Mouse (Mus musculus) midbrain, embryonic 11.5 days (tissue): ENCODE results near the gene Il13. TPM values are rescaled to one million over a fixed set of nuclear protein-coding genes. Genes with fewer than 3 reads are reported as not detected.

Experiments used
- ATAC-seq: fragments of 200-750 bp; cut with Nextera tagmentation; 2 replicates; pipeline ENCODE4 v1.8.0; 2017; ENCODE audit warnings: moderate TSS enrichment, moderate library complexity; ENCODE audit not compliant: low FRiP score
- DNase-seq: peaks from one replicate; pipeline ENCODE4 v3.0.0; 2015; ENCODE audit warnings: low spot score; ENCODE audit errors: missing footprints
- H3K27ac ChIP-seq: fragments of 300-500 bp; sonication (generic); 2 replicates; pipeline ENCODE4 v1.5.1; 2014; ENCODE audit warnings: low read depth, low read length
- H3K27me3 ChIP-seq: fragments of 300-500 bp; sonication (generic); 2 replicates; pipeline ENCODE4 v1.6.1; 2014; ENCODE audit warnings: mild to moderate bottlenecking, low read length, moderate library complexity, mixed read lengths; ENCODE audit not compliant: control insufficient read depth, insufficient read depth
- H3K36me3 ChIP-seq: fragments of 300-500 bp; sonication (generic); 2 replicates; pipeline ENCODE4 v1.6.1; 2014; ENCODE audit warnings: mild to moderate bottlenecking, low read length, moderate library complexity, mixed read lengths; ENCODE audit not compliant: control insufficient read depth, insufficient read depth
- H3K4me1 ChIP-seq: fragments of 300-500 bp; sonication (generic); 2 replicates; pipeline ENCODE4 v1.6.1; 2014; ENCODE audit warnings: low read length; ENCODE audit not compliant: control insufficient read depth, insufficient read depth
- H3K4me2 ChIP-seq: fragments of 300-500 bp; sonication (generic); 2 replicates; pipeline ENCODE4 v1.6.1; 2014; ENCODE audit warnings: mild to moderate bottlenecking, moderate library complexity
- H3K4me3 ChIP-seq: fragments of 300-500 bp; sonication (generic); 2 replicates; pipeline ENCODE4 v1.5.1; 2014; ENCODE audit warnings: low read depth, low read length
- H3K9ac ChIP-seq: fragments of 300-500 bp; sonication (generic); 2 replicates; pipeline ENCODE4 v1.6.1; 2014; ENCODE audit warnings: low read length
- H3K9me3 ChIP-seq: fragments of 300-500 bp; sonication (generic); 2 replicates; pipeline ENCODE4 v1.6.1; 2016; ENCODE audit warnings: low read length; ENCODE audit not compliant: control insufficient read depth
- WGBS: fragments of 180-500 bp; shearing (Covaris S2); extraction: QIAGEN DNeasy Blood & Tissue Kit; methylation state at CpG from one replicate; pipeline ENCODE4 v1.1.7; 2014; 5-methylcytosine and 5-hydroxymethylcytosine counted together
- polyA plus RNA-seq: library from polyadenylated mRNA; unstranded; fragments of >200 nt; fragmentation: Nextera tagmentation; extraction: Ambion mirVana; gene quantifications from 2 replicates; pipeline ENCODE4 v1.2.1, GENCODE M21; 2014

Gene Il13
- polyA plus RNA-seq, 1 experiment from 2014 or later, result not detected

- no peak overlapping the region for H3K27ac ChIP-seq
- peaks cover 8% of the 10 kb centered on the region for H3K4me1 ChIP-seq
- H3K4me2 ChIP-seq, result no peak overlapping the region
- H3K9me3 ChIP-seq, result no peaks in the 10 kb centered on the region
- no peaks in the 10 kb centered on the region for H3K36me3 ChIP-seq
- no peaks in the 10 kb centered on the region for H3K27me3 ChIP-seq
- WGBS, result 70% methylated on average over 6 of the region's 6 CpGs
- no peak for ATAC-seq
- DNase-seq, result no peak
- H3K4me3 ChIP-seq, result no peak overlapping the region
- H3K9ac ChIP-seq, result no peak overlapping the region
These were observed 25.3 kb downstream of the Il13 start for GRCm38 (mm10) chr11:53609231-53609630.

- WGBS, result 7% methylated on average over 12 of the region's 12 CpGs
- Histone ChIP-seq H3K27me3 (no peaks in the 10 kb centered on the region), H3K27ac (no peak overlapping the region), H3K4me2 (peak overlapping the region; percentile 29; the same call in 1 of the 2 replicates), H3K9me3 (no peaks in the 10 kb centered on the region), H3K9ac (no peak overlapping the region), H3K4me1 (peaks cover 8% of the 10 kb centered on the region), H3K36me3 (0 out of 2 replicates have a peak, but pooled peaks cover 4% of the 10 kb centered on the region), H3K4me3 (no peak overlapping the region)
- ATAC-seq (no peak), DNase-seq (peak; percentile 85)
These were observed 28.9 kb downstream of the Il13 start for GRCm38 (mm10) chr11:53605609-53606008.

- DNase-seq, result no peak
- 0 out of 2 replicates have a peak, but pooled peaks cover 5% of the 10 kb centered on the region for H3K36me3 ChIP-seq
- no peak overlapping the region for H3K9ac ChIP-seq
- H3K27ac ChIP-seq, result no peak overlapping the region
- no peak overlapping the region for H3K4me2 ChIP-seq
- H3K9me3 ChIP-seq, result no peaks in the 10 kb centered on the region
- H3K27me3 ChIP-seq, result no peaks in the 10 kb centered on the region
- ATAC-seq, result no peak
- peaks cover 8% of the 10 kb centered on the region for H3K4me1 ChIP-seq
- WGBS, result 93% methylated on average over 3 of the region's 3 CpGs
- H3K4me3 ChIP-seq, result no peak overlapping the region
These were observed 29.5 kb downstream of the Il13 start for GRCm38 (mm10) chr11:53604983-53605382.

- H3K4me1 ChIP-seq, result no peaks in the 10 kb centered on the region
- H3K27ac ChIP-seq, result no peak overlapping the region
- 90% methylated on average over 5 of the region's 5 CpGs for WGBS
- peaks cover 14% of the 10 kb centered on the region for H3K36me3 ChIP-seq
- no peak overlapping the region for H3K9ac ChIP-seq
- ATAC-seq (no peak), DNase-seq (no peak)
- no peaks in the 10 kb centered on the region for H3K9me3 ChIP-seq
- no peak overlapping the region for H3K4me2 ChIP-seq
- H3K27me3 ChIP-seq, result no peaks in the 10 kb centered on the region
- H3K4me3 ChIP-seq, result no peak overlapping the region
These were observed 43.4 kb downstream of the Il13 start for GRCm38 (mm10) chr11:53591116-53591515.

- H3K4me2 ChIP-seq, result no peak overlapping the region
- no peak overlapping the region for H3K9ac ChIP-seq
- H3K4me1 ChIP-seq, result no peaks in the 10 kb centered on the region
- WGBS, result 41% methylated on average over 15 of the region's 15 CpGs
- no peak overlapping the region for H3K27ac ChIP-seq
- no peak overlapping the region for H3K4me3 ChIP-seq
- DNase-seq (peak; percentile 94), ATAC-seq (no peak)
- H3K36me3 ChIP-seq, result peaks cover 17% of the 10 kb centered on the region
- no peaks in the 10 kb centered on the region for H3K27me3 ChIP-seq
- H3K9me3 ChIP-seq, result no peaks in the 10 kb centered on the region
These were observed 44.1 kb downstream of the Il13 start for GRCm38 (mm10) chr11:53590368-53590768.

DNA sequence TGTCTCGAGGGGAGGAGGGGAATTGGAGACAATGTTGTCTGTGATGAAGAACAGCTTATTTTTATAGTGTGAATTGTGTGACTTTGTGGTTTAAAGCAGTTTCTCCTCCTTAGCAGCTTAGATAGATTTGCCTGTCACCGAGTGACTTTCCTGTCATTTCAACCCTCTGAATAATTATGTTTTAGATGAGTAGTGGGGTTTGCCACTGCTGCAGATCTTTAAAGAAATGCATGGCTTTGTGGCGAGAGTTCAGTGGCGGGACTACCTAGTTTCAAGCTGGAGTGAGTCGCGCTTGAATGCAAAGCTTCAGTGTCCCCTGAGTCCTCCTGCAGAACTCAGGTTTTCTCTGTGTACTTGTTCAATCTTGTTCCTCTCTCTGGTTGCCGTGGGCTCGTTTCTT is 46.2 kb downstream of the Il13 start:
- 77% methylated on average over 8 of the region's 8 CpGs for WGBS
- H3K4me2 ChIP-seq, result no peak overlapping the region
- no peaks in the 10 kb centered on the region for H3K9me3 ChIP-seq
- no peak overlapping the region for H3K9ac ChIP-seq
- H3K27me3 ChIP-seq, result no peaks in the 10 kb centered on the region
- no peak overlapping the region for H3K27ac ChIP-seq
- H3K36me3 ChIP-seq, result 0 out of 2 replicates have a peak, but pooled peaks cover 2% of the 10 kb centered on the region
- no peaks in the 10 kb centered on the region for H3K4me1 ChIP-seq
- DNase-seq (no peak), ATAC-seq (no peak)
- no peak overlapping the region for H3K4me3 ChIP-seq

DNA sequence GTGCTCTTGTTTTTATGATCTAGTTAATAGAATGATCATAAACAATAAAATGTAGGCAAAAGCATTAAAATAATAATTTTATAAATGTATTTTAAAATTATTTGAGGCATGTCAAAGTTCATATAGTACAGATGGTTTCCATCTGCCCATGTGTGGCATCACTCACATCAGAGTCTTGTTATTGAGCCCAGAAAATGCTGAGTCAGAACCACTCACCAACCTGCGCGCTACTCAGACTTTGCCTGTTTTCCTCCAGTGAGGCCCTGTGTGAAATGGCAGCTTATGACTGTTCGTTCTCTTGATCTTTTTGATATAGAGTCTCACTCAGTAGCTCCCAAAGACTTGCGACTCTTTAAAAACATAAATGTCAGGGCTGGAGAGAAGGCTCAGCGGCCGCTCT is 49.0 kb downstream of the Il13 start:
- H3K4me3 ChIP-seq, result no peak overlapping the region
- no peaks in the 10 kb centered on the region for H3K27me3 ChIP-seq
- H3K36me3 ChIP-seq, result peaks cover 8% of the 10 kb centered on the region; the same call in 1 of the 2 replicates
- no peak overlapping the region for H3K9ac ChIP-seq
- no peaks in the 10 kb centered on the region for H3K9me3 ChIP-seq
- H3K4me1 ChIP-seq, result no peaks in the 10 kb centered on the region
- ATAC-seq, result no peak
- H3K4me2 ChIP-seq, result no peak overlapping the region
- 93% methylated on average over 6 of the region's 6 CpGs for WGBS
- no peak overlapping the region for H3K27ac ChIP-seq
- no peak for DNase-seq

DNA sequence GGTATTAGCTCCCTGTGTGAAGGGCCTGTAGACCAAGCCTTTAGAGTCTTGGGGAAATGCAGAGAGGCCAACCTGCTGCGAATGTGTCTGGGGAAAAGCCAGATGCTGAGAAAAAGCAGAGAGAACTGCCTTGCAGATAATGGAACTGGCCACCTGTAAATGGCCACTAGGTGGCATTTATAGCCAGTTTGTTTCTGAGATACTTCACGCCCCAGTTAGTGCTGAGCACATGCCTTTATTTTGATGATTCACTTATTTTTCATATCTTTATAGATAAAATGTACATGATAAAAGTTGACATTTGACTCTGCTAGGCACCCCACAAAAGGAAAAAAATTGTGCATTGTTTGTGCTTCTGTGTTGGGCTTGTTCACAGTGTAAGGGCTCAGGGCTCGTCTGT is 49.7 kb downstream of the Il13 start:
- H3K4me2 ChIP-seq, result no peak overlapping the region
- DNase-seq (peak; percentile 85), ATAC-seq (no peak)
- peaks cover 8% of the 10 kb centered on the region; the same call in 1 of the 2 replicates for H3K36me3 ChIP-seq
- no peak overlapping the region for H3K9ac ChIP-seq
- no peak overlapping the region for H3K4me3 ChIP-seq
- no peaks in the 10 kb centered on the region for H3K27me3 ChIP-seq
- WGBS, result 67% methylated on average over 3 of the region's 3 CpGs
- no peaks in the 10 kb centered on the region for H3K9me3 ChIP-seq
- H3K4me1 ChIP-seq, result no peaks in the 10 kb centered on the region
- no peak overlapping the region for H3K27ac ChIP-seq

DNA sequence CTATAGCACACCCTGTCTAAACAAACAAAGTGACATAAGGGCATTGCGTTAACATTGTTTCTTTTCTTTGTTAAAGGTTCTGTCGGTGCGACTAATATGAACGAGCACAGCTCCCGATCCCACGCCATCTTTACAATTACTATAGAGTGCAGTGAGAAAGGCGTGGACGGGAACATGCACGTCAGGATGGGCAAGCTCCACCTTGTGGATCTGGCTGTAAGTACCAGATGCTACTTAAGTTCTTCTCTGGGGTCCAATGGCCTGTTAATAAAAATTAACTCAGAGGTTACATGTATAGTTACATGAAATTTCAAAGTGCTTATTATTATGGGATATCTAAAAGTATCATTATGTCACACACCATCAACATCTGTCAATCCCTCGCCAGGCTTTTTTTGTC is 51.4 kb downstream of the Il13 start:
- H3K27ac ChIP-seq, result no peak overlapping the region
- H3K9ac ChIP-seq, result no peak overlapping the region
- H3K4me3 ChIP-seq, result no peak overlapping the region
- no peaks in the 10 kb centered on the region for H3K4me1 ChIP-seq
- no peaks in the 10 kb centered on the region for H3K9me3 ChIP-seq
- H3K36me3 ChIP-seq, result peaks cover 12% of the 10 kb centered on the region
- no peak overlapping the region for H3K4me2 ChIP-seq
- H3K27me3 ChIP-seq, result no peaks in the 10 kb centered on the region
- DNase-seq, result no peak
- 76% methylated on average over 10 of the region's 10 CpGs for WGBS
- ATAC-seq, result no peak
